Mouse (Mus musculus) spleen, adult 2 months (tissue): ENCODE measurements at regions not wholly inside any gene's neighbourhood (a gene's known extent, or its start where the extent isn't known, plus 50 kb on each side); places are given as distances from the start of the nearest gene placed in this dataset.

Source experiments
- DNase-seq, 2 experiments: peaks; one replicate each; pipeline versions ENCODE4 v3.0.0 to v3.0.0-alpha.2; 2012 to 2021; ENCODE audit warnings: low spot score in 2 of 2, low read depth in 1 of 2
- H3K27ac ChIP-seq: fragments of 200-500 bp; 2 replicates; pipeline ENCODE4 v1.5.1; 2012; ENCODE audit warnings: low read length, inconsistent platforms; ENCODE audit not compliant: insufficient read depth
- H3K27me3 ChIP-seq: fragments of 200-500 bp; 2 replicates; pipeline ENCODE4 v1.6.1; 2012; ENCODE audit warnings: mild to moderate bottlenecking, moderate library complexity, low read length, inconsistent platforms; ENCODE audit not compliant: control insufficient read depth, insufficient read depth
- H3K36me3 ChIP-seq: fragments of 200-500 bp; 2 replicates; pipeline ENCODE4 v1.6.1; 2012; ENCODE audit warnings: mild to moderate bottlenecking, low read length, inconsistent platforms; ENCODE audit not compliant: control insufficient read depth, insufficient read depth
- H3K4me1 ChIP-seq: fragments of 200-500 bp; 2 replicates; pipeline ENCODE4 v1.6.1; 2011; ENCODE audit warnings: inconsistent platforms; ENCODE audit not compliant: control insufficient read depth, insufficient read depth, insufficient read length
- H3K4me3 ChIP-seq: fragments of 200-500 bp; 2 replicates; pipeline ENCODE4 v1.5.1; 2011; ENCODE audit warnings: mild to moderate bottlenecking, inconsistent platforms; ENCODE audit not compliant: insufficient read depth, insufficient read length; ENCODE audit errors: extremely low read depth
- CTCF ChIP-seq: fragments of 200-500 bp; IDR thresholded peaks from 2 replicates; pipeline ENCODE4 v1.5.1; 2011; ENCODE audit warnings: mild to moderate bottlenecking, inconsistent platforms; ENCODE audit not compliant: insufficient read depth, insufficient read length, insufficient replicate concordance; ENCODE audit errors: extremely low read depth
- POLR2A ChIP-seq: fragments of 200-500 bp; IDR thresholded peaks from 2 replicates; pipeline ENCODE4 v1.6.1; 2011; ENCODE audit warnings: low read depth, low read length, inconsistent platforms
- whole genome bisulfite sequencing: fragments of 180-500 bp; shearing (Covaris S2); methylation state at CpG from one replicate; pipeline ENCODE4 v1.1.7; 2018; 5-methylcytosine and 5-hydroxymethylcytosine counted together

- no peak for DNase-seq
- WGBS: 80% methylated on average over 4 of the region's 4 CpGs
Measured at GRCm38 (mm10) chr13:25882818-25883217, 612.5 kb upstream of the Nrsn1 start.

GRCm38 (mm10) chr13:25868923-25869322, 598.6 kb upstream of the Nrsn1 start:
- Histone ChIP-seq H3K4me1 (no peaks in the 10 kb centered on the region), H3K4me3 (no peak overlapping the region), H3K27me3 (no peaks in the 10 kb centered on the region), H3K27ac (no peak overlapping the region), H3K36me3 (no peaks in the 10 kb centered on the region)
- no peak for DNase-seq
- TF ChIP-seq POLR2A (no peak), CTCF (no peak)
- 90% methylated on average over 1 of the region's 1 CpGs for WGBS

More at GRCm38 (mm10) chr13:25882818-25883217, 612.5 kb upstream of the Nrsn1 start:
- Histone ChIP-seq H3K27ac (no peak overlapping the region), H3K27me3 (no peaks in the 10 kb centered on the region), H3K4me3 (no peak overlapping the region), H3K36me3 (no peaks in the 10 kb centered on the region), H3K4me1 (no peaks in the 10 kb centered on the region)
- TF ChIP-seq CTCF (no peak), POLR2A (no peak)

DNA sequence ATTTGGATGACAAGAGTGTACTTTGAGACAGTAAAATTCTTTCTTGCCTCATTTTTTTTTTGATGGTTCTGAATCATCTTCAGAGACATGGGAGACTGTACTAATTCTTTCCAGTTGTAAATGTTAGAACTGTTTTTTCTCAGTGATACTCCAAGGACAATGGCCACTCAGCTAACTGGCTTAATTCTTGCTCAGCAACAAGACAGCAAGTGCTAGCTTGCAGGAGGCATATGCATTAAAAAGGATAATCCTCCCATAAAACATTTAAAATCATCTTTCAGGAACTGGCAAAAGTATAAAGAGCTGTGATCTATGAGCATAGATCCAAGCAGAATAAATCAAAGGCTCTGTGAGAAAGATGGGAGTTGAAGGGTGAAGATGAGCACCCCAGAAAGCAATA, 587.9 kb upstream of the Nrsn1 start:
- Histone ChIP-seq H3K27me3 (no peaks in the 10 kb centered on the region), H3K27ac (no peak overlapping the region), H3K4me1 (no peaks in the 10 kb centered on the region), H3K4me3 (no peak overlapping the region), H3K36me3 (no peaks in the 10 kb centered on the region)
- no peak for DNase-seq
- TF ChIP-seq CTCF (no peak), POLR2A (no peak)

DNA sequence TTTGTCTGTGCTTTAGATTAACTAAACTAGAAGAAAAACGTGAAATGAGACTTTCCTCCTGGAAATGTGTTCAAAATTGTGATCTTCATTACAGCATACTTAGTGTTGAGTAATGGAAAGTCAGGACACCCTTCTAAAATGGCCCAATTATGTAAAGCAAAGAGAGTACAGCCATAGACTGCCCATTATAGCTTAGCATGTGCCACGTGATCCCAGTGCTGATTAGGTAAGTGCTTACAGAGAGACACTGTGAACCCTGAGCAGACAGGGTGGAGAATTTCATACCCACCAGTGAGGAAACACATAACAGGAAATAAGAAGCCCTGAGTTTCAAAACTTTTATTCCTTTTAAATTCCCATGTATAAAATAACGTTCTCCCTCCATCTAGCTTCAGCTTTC, 587.3 kb upstream of the Nrsn1 start:
- H3K36me3 ChIP-seq: no peaks in the 10 kb centered on the region
- no peak overlapping the region for H3K4me3 ChIP-seq
- H3K4me1 ChIP-seq: no peaks in the 10 kb centered on the region
- WGBS: 69% methylated on average over 3 of the region's 3 CpGs
- H3K27me3 ChIP-seq: no peaks in the 10 kb centered on the region
- DNase-seq: no peak
- TF ChIP-seq CTCF (no peak), POLR2A (no peak)
- no peak overlapping the region for H3K27ac ChIP-seq

DNA sequence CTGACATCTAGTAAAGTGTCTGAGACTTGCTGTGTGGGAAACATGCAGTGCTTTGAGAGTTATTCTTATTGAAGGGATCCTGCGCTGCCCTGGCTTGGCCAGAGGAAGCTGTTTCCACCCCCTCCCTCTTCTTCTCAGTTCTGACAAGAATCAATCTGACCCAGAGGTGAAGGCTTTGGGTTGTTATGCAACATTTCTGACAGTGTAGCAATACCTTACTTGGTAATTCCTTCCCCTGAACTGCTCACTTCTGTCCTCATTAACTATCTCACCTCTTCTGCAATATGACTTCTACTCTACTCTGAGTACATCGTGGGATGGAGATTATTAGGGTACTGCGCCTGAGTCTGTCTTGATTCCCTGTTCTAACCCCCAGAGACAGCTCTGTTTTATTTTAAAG, 586.8 kb upstream of the Nrsn1 start:
- WGBS: 83% methylated on average over 3 of the region's 3 CpGs
- Histone ChIP-seq H3K27ac (no peak overlapping the region), H3K36me3 (no peaks in the 10 kb centered on the region), H3K4me1 (no peaks in the 10 kb centered on the region), H3K4me3 (no peak overlapping the region), H3K27me3 (no peaks in the 10 kb centered on the region)
- DNase-seq: no peak
- TF ChIP-seq POLR2A: no peak
- TF ChIP-seq CTCF: no peak

DNA sequence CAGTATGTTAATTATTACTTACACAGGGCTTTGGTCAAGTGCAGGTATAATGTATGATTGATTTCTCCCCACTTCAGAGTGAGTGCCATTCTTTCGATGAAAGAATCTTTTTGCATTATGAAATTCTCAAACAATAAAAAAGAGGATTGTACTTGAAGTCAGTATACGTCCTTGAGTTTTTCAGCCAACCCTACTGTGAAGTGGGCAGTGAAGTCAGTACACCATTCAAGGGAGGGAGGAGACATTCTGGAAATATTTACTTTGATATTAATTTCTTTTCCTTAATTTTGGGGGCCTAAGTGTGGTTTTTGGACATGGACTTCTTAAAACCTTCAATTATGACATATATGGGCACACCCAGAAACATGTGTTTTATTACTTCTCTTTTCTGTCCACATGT, 586.2 kb upstream of the Nrsn1 start:
- 88% methylated on average over 2 of the region's 2 CpGs for WGBS
- no peak overlapping the region for H3K27ac ChIP-seq
- no peak for TF ChIP-seq CTCF
- TF ChIP-seq POLR2A: no peak
- H3K4me1 ChIP-seq: no peaks in the 10 kb centered on the region
- H3K27me3 ChIP-seq: no peaks in the 10 kb centered on the region
- H3K4me3 ChIP-seq: no peak overlapping the region
- no peaks in the 10 kb centered on the region for H3K36me3 ChIP-seq
- no peak for DNase-seq

- H3K36me3 ChIP-seq: no peaks in the 10 kb centered on the region
- TF ChIP-seq CTCF (no peak), POLR2A (no peak)
- no peak overlapping the region for H3K4me3 ChIP-seq
- no peak overlapping the region for H3K27ac ChIP-seq
- H3K27me3 ChIP-seq: no peaks in the 10 kb centered on the region
- no peak for DNase-seq
- no peaks in the 10 kb centered on the region for H3K4me1 ChIP-seq
- 78% methylated on average over 4 of the region's 4 CpGs for WGBS
Measured at GRCm38 (mm10) chr13:25848156-25848555, 577.9 kb upstream of the Nrsn1 start.

DNA sequence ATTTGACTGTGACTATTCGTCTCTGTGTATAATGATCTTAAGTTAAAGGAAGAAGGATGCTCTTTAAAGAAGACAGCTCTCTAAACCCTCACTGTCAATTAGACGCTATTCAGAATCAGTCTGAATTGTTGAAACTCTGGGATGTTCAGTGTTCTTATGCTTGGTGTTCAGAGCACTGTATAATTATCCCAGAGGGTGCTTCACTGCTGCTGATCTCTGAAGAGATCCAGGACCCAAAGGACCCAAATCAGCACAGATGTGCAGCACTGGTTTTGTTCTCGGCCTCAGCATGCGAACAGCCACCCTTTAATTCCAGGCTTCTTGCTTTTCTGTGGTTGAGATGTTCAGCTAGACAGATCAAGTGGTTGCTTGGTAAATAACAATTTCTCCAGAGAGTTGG, 567.9 kb upstream of the Nrsn1 start:
- no peak overlapping the region for H3K27ac ChIP-seq
- H3K4me3 ChIP-seq: no peak overlapping the region
- H3K4me1 ChIP-seq: no peaks in the 10 kb centered on the region
- WGBS: 88% methylated on average over 4 of the region's 4 CpGs
- no peak for DNase-seq
- no peaks in the 10 kb centered on the region for H3K36me3 ChIP-seq
- TF ChIP-seq POLR2A (no peak), CTCF (no peak)
- no peaks in the 10 kb centered on the region for H3K27me3 ChIP-seq
